Mouse (Mus musculus) urinary bladder, postnatal 0 days (tissue): ENCODE measurements around the gene Sap18. TPM values are rescaled to one million over a fixed set of nuclear protein-coding genes. Genes with fewer than 3 reads are reported as not detected.

ENCODE experiments used
- microRNA-seq: library from miRNA; unstranded; fragments of <30 nt; microRNA quantifications from one replicate; pipeline ENCODE4, GENCODE M21; 2016
- polyA plus RNA-seq: library from polyadenylated mRNA; unstranded; fragments of >200 nt; fragmentation: Nextera tagmentation; extraction: Ambion mirVana; gene quantifications from 2 replicates; pipeline ENCODE4 v1.2.1, GENCODE M21; 2015

Gene Sap18
- polyA plus RNA-seq = 15.4 and 16.3 TPM in 2 replicates

GRCm38 (mm10) chr14:57797991-57798931 is at the start of gene Sap18:
Sap18 (plus strand) TSS chr14:57798180.

GRCm38 (mm10) chr14:57758237-57758636 is 39.7 kb upstream of the Sap18 start, which contains the start of gene Lats2:
Lats2 (minus strand) TSS chr14:57758388.

GRCm38 (mm10) chr14:57825788-57826751 is 28.1 kb downstream of the Sap18 start, which contains the start of the genes Ska3 and Mrpl57:
Ska3 (minus strand) TSS chr14:57826185.
Mrpl57 (plus strand) TSS chr14:57826234.

Small RNA genes within 50 kb of the gene (microRNA-seq; reads per million reads assigned to microRNA genes)
- not detected for gene Mir3077

Other genes with a start within 250 kb of the Sap18 start
- gene Eef1akmt1, start 226.6 kb upstream of the Sap18 start, polyA plus RNA-seq = 88.1 and 95.5 TPM in 2 replicates
- 6.2 and 8.5 TPM in 2 replicates for gene Xpo4, start 132.8 kb upstream of the Sap18 start, polyA plus RNA-seq
- not detected in 2 replicates for gene Gm49361, start 52.1 kb upstream of the Sap18 start, polyA plus RNA-seq
- 27.7 and 33.2 TPM in 2 replicates for gene Lats2, start 39.8 kb upstream of the Sap18 start, polyA plus RNA-seq
- gene Ska3, start 28.0 kb downstream of the Sap18 start, polyA plus RNA-seq = 4.8 and 7.8 TPM in 2 replicates
- 171 and 199 TPM in 2 replicates for gene Mrpl57, start 28.1 kb downstream of the Sap18 start, polyA plus RNA-seq
- 50.4 and 60.6 TPM in 2 replicates for gene Zdhhc20, start 92.1 kb downstream of the Sap18 start, polyA plus RNA-seq
- 54.2 and 59.7 TPM in 2 replicates for gene Micu2, start 201.1 kb downstream of the Sap18 start, polyA plus RNA-seq